Comparison of ENCODE assay signal across 15 mouse cellular contexts in the genomic region with DNA sequence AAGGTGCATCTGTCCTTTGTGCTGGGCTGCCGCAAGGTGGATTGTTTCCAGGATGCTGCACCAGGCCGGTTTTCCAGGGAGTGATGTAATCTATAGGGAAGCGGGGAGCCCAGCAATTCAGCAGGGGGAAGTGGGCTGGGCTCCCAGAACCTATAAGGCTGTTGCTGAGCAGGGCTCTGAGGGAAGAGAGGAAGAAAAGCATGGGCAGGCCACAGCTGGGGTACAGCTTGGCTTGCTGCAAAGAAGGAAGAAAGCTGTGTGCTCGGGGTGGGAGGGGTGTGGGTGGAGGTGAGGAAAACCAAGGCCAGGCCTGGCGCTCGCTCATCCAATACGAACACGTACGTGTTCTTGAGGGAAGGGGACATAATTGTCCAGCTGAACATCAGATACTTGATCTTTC.
DNase-seq lines count a peak whose midpoint lies in the region; ATAC-seq lines count a peak whose summit lies in the region.
"Had no signal": no experiment of that assay in that cellular context is flagged by ENCODE, and none has a peak within 500 bp of the region (broad histone marks: within the 10 kb centered on the region; RNA-seq: fewer than 3 reads in every experiment).

No protein-coding gene starts in this region.

- H3K9me3 ChIP-seq in heart, embryonic 14.5 days (ENCODE audit: control insufficient read depth, low read length), result no peaks in the 10 kb centered on the region
- no peaks in the 10 kb centered on the region for H3K9me3 ChIP-seq in stomach, embryonic 16.5 days (replicated peaks; ENCODE audit: control insufficient read depth, low read length)
- H3K9me3 ChIP-seq: embryonic facial prominence, embryonic 15.5 days; heart, embryonic 15.5 days; midbrain, embryonic 10.5 days had no signal

- no peak overlapping the region for H3K9ac ChIP-seq in heart, embryonic 14.5 days (ENCODE audit: low read length)
- H3K9ac ChIP-seq in stomach, embryonic 16.5 days (ENCODE audit: low read length), result no peak overlapping the region
- H3K9ac ChIP-seq: embryonic facial prominence, embryonic 15.5 days; heart, embryonic 15.5 days had no signal

- peaks cover 0 to 5% of the 10 kb centered on the region in 2 experiments; a peak in 3 of 4 replicates for H3K4me1 ChIP-seq in heart, embryonic 14.5 days (ENCODE audit: control insufficient read depth in 2 of 2, insufficient read depth in 2 of 2, low read length in 2 of 2)
- H3K4me1 ChIP-seq in stomach, embryonic 16.5 days (ENCODE audit: control insufficient read depth, insufficient read depth, low read length), result peaks cover 9% of the 10 kb centered on the region; the same call in 1 of the 2 replicates

- 74% methylated on average over 9 of the region's 9 CpGs for WGBS in heart, embryonic 14.5 days
- WGBS in stomach, embryonic 16.5 days, result 51% methylated on average over 9 of the region's 9 CpGs

- H3K27ac ChIP-seq in heart, embryonic 14.5 days (replicated peaks in 1 of 2; ENCODE audit: control insufficient read depth in 1 of 2, insufficient read depth in 1 of 2, low read depth in 2 of 2, low read length in 2 of 2), result no peak overlapping the region
- H3K27ac ChIP-seq in stomach, embryonic 16.5 days (ENCODE audit: low read length), result peak overlapping the region; percentile 76
- H3K27ac ChIP-seq: heart, embryonic 15.5 days; layer of hippocampus, adult 2 months; midbrain, embryonic 10.5 days had no signal

- no peak overlapping the region for H3K4me2 ChIP-seq in heart, embryonic 14.5 days (ENCODE audit: low read length)
- no peak overlapping the region for H3K4me2 ChIP-seq in stomach, embryonic 16.5 days (ENCODE audit: low read depth, low read length)
- H3K4me2 ChIP-seq: embryonic facial prominence, embryonic 15.5 days; heart, embryonic 15.5 days had no signal

- no peak overlapping the region for H3K4me3 ChIP-seq in heart, embryonic 14.5 days (ENCODE audit: control insufficient read depth in 1 of 2, insufficient read depth in 1 of 2, low read depth in 1 of 2, low read length in 2 of 2)
- no peak overlapping the region for H3K4me3 ChIP-seq in stomach, embryonic 16.5 days (replicated peaks; ENCODE audit: low read length)
- H3K4me3 ChIP-seq: embryonic facial prominence, embryonic 15.5 days; heart, embryonic 15.5 days; layer of hippocampus, adult 2 months; midbrain, embryonic 10.5 days had no signal

- ATAC-seq in heart, embryonic 14.5 days (ENCODE audit: insufficient number of reproducible peaks, insufficient read depth, low FRiP score, low read depth), result 0 out of 2 replicates have a peak, but pooled peaks have one; percentile 43
- ATAC-seq in granulocyte monocyte progenitor cell, adult 5-6 weeks (replicated peaks; ENCODE audit: poor library complexity, severe bottlenecking), result peak; percentile 75
- ATAC-seq in stomach, embryonic 16.5 days (ENCODE audit: insufficient read depth, low FRiP score), result peak; percentile 30; the same call in 1 of the 2 replicates
- ATAC-seq: Patski had no signal

- H3K36me3 ChIP-seq in heart, embryonic 14.5 days (ENCODE audit: control insufficient read depth, insufficient read depth, low read length), result no peaks in the 10 kb centered on the region
- H3K36me3 ChIP-seq in stomach, embryonic 16.5 days (ENCODE audit: control insufficient read depth, insufficient read depth, low read length), result no peaks in the 10 kb centered on the region
- H3K36me3 ChIP-seq: embryonic facial prominence, embryonic 15.5 days; heart, embryonic 15.5 days; midbrain, embryonic 10.5 days had no signal

- H3K27me3 ChIP-seq in heart, embryonic 14.5 days (ENCODE audit: control insufficient read depth, insufficient read depth, low read length), result no peaks in the 10 kb centered on the region
- H3K27me3 ChIP-seq in stomach, embryonic 16.5 days (ENCODE audit: control insufficient read depth, insufficient read depth, low read length), result no peaks in the 10 kb centered on the region
- H3K27me3 ChIP-seq: embryonic facial prominence, embryonic 15.5 days; heart, embryonic 15.5 days; Patski had no signal

- intact Hi-C loops in heart, postnatal 36 days (cut with DNase I), result no loop called here

- DNase-seq in heart, postnatal 36 days, result no peak
- DNase-seq in lung, postnatal 4 days, result peak; percentile 22 to 37
- DNase-seq in lung, postnatal 14 days, result no peak
- DNase-seq in urinary bladder, adult 18-20 months (ENCODE audit: low spot score in 2 of 2), result no peak
- no peak for DNase-seq in B cell, adult 2 months
- DNase-seq: adrenal gland, postnatal 36 days; kidney, adult 11 months had no signal

Comparison
In these comparisons a context has a peak if more than half of its experiments do, and no peak if none do; other contexts are left out.
1. DNase-seq: peak in lung, postnatal 4 days (2 of 2); none in heart, postnatal 36 days (0 of 2), lung, postnatal 14 days (single experiment), urinary bladder, adult 18-20 months (0 of 2) and B cell, adult 2 months (0 of 2).
2. Peak in every context shown above with its lines, with median percentiles within 50 percentile points of each other: ATAC-seq.